Mouse (Mus musculus): ENCODE measurements around the gene Gng8. TPM values are rescaled to one million over a fixed set of nuclear protein-coding genes. Genes with fewer than 3 reads are reported as not detected.

The Gng8 gene
- polyA plus RNA-seq, 1 experiment from 2014 or later = 7.3 TPM

GRCm38 (mm10) chr7:16905491-16906021, 14.0 kb downstream of the Gng8 start:
- ATAC-seq (replicated peaks; ENCODE audit: low FRiP score) (0 out of 2 replicates have a peak, but pooled peaks have one; percentile 23), DNase-seq (ENCODE audit: low spot score) (no peak)
- Histone ChIP-seq H3K4me2 (ENCODE audit: low read depth, low read length, severe bottlenecking) (no peak overlapping the region), H3K27ac (ENCODE audit: low read depth, low read length) (no peak overlapping the region), H3K9me3 (ENCODE audit: control insufficient read depth, low read length) (no peaks in the 10 kb centered on the region), H3K4me3 (ENCODE audit: low read depth, low read length) (no peak overlapping the region), H3K36me3 (ENCODE audit: control insufficient read depth, insufficient read depth, low read length) (no peaks in the 10 kb centered on the region), H3K9ac (ENCODE audit: low read length) (no peak overlapping the region; the same call in 1 of the 2 replicates), H3K4me1 (replicated peaks; ENCODE audit: control insufficient read depth, insufficient read depth, low read length) (peaks cover 6% of the 10 kb centered on the region; the same call in 1 of the 2 replicates), H3K27me3 (ENCODE audit: control insufficient read depth, insufficient read depth, low read length) (no peaks in the 10 kb centered on the region)
- 62% methylated on average over 9 of the region's 9 CpGs for WGBS

- Histone ChIP-seq H3K4me1 (replicated peaks; ENCODE audit: control insufficient read depth, insufficient read depth, low read length) (peaks cover 6% of the 10 kb centered on the region; the same call in 1 of the 2 replicates), H3K4me2 (ENCODE audit: low read depth, low read length, severe bottlenecking) (no peak within 1 kb of the TSS), H3K9me3 (ENCODE audit: control insufficient read depth, low read length) (no peaks in the 10 kb centered on the region), H3K27me3 (ENCODE audit: control insufficient read depth, insufficient read depth, low read length) (no peaks in the 10 kb centered on the region), H3K9ac (ENCODE audit: low read length) (no peak within 1 kb of the TSS; the same call in 1 of the 2 replicates), H3K4me3 (ENCODE audit: low read depth, low read length) (no peak within 1 kb of the TSS), H3K36me3 (ENCODE audit: control insufficient read depth, insufficient read depth, low read length) (no peaks in the 10 kb centered on the region), H3K27ac (ENCODE audit: low read depth, low read length) (no peak within 1 kb of the TSS)
- 11% methylated on average over 6 of the region's 6 CpGs for WGBS
- ATAC-seq (replicated peaks; ENCODE audit: low FRiP score) (no peak), DNase-seq (ENCODE audit: low spot score) (no peak)
Observed at GRCm38 (mm10) chr7:16906281-16906680, 14.7 kb downstream of the Gng8 start, which contains the start of gene Ptgir. Gene Ptgir (plus strand): TSS chr7:16906490.

DNA sequence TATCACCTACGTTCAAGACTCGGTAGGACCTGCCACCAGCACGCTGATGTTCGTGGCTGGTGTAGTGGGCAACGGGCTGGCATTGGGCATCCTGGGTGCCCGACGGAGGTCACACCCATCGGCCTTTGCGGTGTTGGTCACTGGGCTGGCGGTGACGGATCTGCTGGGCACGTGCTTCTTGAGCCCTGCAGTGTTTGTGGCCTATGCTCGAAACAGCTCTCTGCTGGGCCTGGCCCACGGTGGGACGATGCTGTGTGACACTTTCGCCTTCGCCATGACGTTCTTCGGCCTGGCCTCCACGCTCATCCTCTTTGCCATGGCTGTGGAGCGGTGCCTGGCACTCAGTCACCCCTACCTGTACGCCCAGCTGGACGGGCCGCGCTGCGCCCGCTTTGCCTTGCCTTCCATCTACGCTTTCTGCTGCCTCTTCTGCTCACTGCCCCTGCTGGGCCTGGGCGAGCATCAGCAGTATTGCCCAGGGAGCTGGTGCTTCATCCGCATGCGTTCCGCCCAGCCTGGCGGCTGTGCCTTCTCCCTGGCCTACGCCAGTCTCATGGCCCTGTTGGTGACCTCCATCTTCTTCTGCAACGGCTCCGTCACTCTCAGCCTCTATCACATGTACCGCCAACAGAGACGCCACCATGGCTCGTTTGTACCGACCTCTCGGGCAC, 15.4 kb downstream of the Gng8 start:
- 92% methylated on average over 41 of the region's 41 CpGs for WGBS
- Histone ChIP-seq H3K4me3 (ENCODE audit: low read depth, low read length) (no peak overlapping the region), H3K36me3 (ENCODE audit: control insufficient read depth, insufficient read depth, low read length) (no peaks in the 10 kb centered on the region), H3K27me3 (ENCODE audit: control insufficient read depth, insufficient read depth, low read length) (no peaks in the 10 kb centered on the region), H3K9ac (ENCODE audit: low read length) (no peak overlapping the region), H3K27ac (ENCODE audit: low read depth, low read length) (no peak overlapping the region), H3K4me2 (ENCODE audit: low read depth, low read length, severe bottlenecking) (no peak overlapping the region), H3K9me3 (ENCODE audit: control insufficient read depth, low read length) (no peaks in the 10 kb centered on the region), H3K4me1 (replicated peaks; ENCODE audit: control insufficient read depth, insufficient read depth, low read length) (peaks cover 4% of the 10 kb centered on the region; the same call in 1 of the 2 replicates)
- ATAC-seq (replicated peaks; ENCODE audit: low FRiP score) = no peak
- no peak for DNase-seq (ENCODE audit: low spot score)

DNA sequence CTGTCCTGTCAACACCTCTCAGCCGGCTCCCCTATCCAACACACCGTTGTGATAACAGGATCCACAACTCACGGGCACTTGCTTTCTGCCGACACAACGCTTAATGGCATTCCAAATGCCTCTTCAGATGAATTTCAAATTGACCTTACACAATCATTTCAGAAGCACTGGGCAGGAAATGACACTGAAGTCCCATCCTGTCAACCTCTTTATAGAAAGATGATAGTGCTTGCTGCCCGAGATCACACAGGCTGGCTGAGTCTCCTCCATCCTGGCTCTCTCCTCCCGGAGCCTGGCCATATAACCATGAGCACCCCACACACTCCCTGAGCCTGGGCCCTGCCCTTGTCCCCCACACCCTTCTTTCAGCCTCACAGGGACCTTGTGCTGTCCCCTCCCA, 16.3 kb downstream of the Gng8 start:
- peaks cover 4% of the 10 kb centered on the region; the same call in 1 of the 2 replicates for H3K4me1 ChIP-seq (replicated peaks; ENCODE audit: control insufficient read depth, insufficient read depth, low read length)
- H3K27ac ChIP-seq (ENCODE audit: low read depth, low read length) = no peak overlapping the region
- DNase-seq (ENCODE audit: low spot score) = no peak
- WGBS = 81% methylated on average over 7 of the region's 7 CpGs
- no peak overlapping the region for H3K4me2 ChIP-seq (ENCODE audit: low read depth, low read length, severe bottlenecking)
- H3K4me3 ChIP-seq (ENCODE audit: low read depth, low read length) = no peak overlapping the region
- H3K9ac ChIP-seq (ENCODE audit: low read length) = no peak overlapping the region
- H3K27me3 ChIP-seq (ENCODE audit: control insufficient read depth, insufficient read depth, low read length) = no peaks in the 10 kb centered on the region
- no peaks in the 10 kb centered on the region for H3K9me3 ChIP-seq (ENCODE audit: control insufficient read depth, low read length)
- H3K36me3 ChIP-seq (ENCODE audit: control insufficient read depth, insufficient read depth, low read length) = no peaks in the 10 kb centered on the region
- no peak for ATAC-seq (replicated peaks; ENCODE audit: low FRiP score)

DNA sequence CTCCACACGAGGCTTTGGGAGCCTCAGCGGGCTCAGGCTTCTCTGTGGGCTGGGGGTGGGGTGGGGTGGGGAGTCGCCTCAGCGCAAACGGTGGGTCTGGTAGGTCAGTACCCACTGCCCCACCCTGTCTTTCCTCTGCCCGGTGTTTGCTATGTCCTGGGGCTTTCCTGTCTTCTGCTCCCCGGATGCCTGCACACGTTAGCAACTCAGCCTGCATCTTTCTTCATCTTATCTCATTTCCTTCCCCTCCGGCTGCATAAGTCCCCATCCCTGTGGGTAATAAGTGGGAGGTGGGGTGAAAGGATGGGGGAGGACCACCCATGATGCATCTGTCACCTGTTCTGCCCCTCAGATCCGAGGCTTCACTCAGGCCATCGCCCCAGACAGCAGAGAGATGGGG, 16.8 kb downstream of the Gng8 start:
- H3K4me2 ChIP-seq (ENCODE audit: low read depth, low read length, severe bottlenecking) = no peak overlapping the region
- no peak overlapping the region for H3K27ac ChIP-seq (ENCODE audit: low read depth, low read length)
- no peaks in the 10 kb centered on the region for H3K36me3 ChIP-seq (ENCODE audit: control insufficient read depth, insufficient read depth, low read length)
- H3K9ac ChIP-seq (ENCODE audit: low read length) = no peak overlapping the region
- DNase-seq (ENCODE audit: low spot score) = no peak
- no peak overlapping the region for H3K4me3 ChIP-seq (ENCODE audit: low read depth, low read length)
- no peaks in the 10 kb centered on the region for H3K27me3 ChIP-seq (ENCODE audit: control insufficient read depth, insufficient read depth, low read length)
- ATAC-seq (replicated peaks; ENCODE audit: low FRiP score) = no peak
- H3K4me1 ChIP-seq (replicated peaks; ENCODE audit: control insufficient read depth, insufficient read depth, low read length) = peaks cover 4% of the 10 kb centered on the region; the same call in 1 of the 2 replicates
- no peaks in the 10 kb centered on the region for H3K9me3 ChIP-seq (ENCODE audit: control insufficient read depth, low read length)
- 53% methylated on average over 11 of the region's 11 CpGs for WGBS

- no peaks in the 10 kb centered on the region for H3K9me3 ChIP-seq (ENCODE audit: control insufficient read depth, low read length)
- H3K27ac ChIP-seq (ENCODE audit: low read depth, low read length) = no peak overlapping the region
- WGBS = 70% methylated on average over 11 of the region's 11 CpGs
Observed at GRCm38 (mm10) chr7:16908859-16909258, 17.3 kb downstream of the Gng8 start.

GRCm38 (mm10) chr7:16909909-16910308, 18.3 kb downstream of the Gng8 start:
- Histone ChIP-seq H3K9ac (ENCODE audit: low read length) (no peak overlapping the region), H3K36me3 (ENCODE audit: control insufficient read depth, insufficient read depth, low read length) (peaks cover 1% of the 10 kb centered on the region; the same call in 1 of the 2 replicates), H3K27me3 (ENCODE audit: control insufficient read depth, insufficient read depth, low read length) (no peaks in the 10 kb centered on the region), H3K27ac (ENCODE audit: low read depth, low read length) (no peak overlapping the region), H3K4me3 (ENCODE audit: low read depth, low read length) (no peak overlapping the region), H3K9me3 (ENCODE audit: control insufficient read depth, low read length) (no peaks in the 10 kb centered on the region), H3K4me1 (replicated peaks; ENCODE audit: control insufficient read depth, insufficient read depth, low read length) (peaks cover 4% of the 10 kb centered on the region; the same call in 1 of the 2 replicates), H3K4me2 (ENCODE audit: low read depth, low read length, severe bottlenecking) (no peak overlapping the region)
- ATAC-seq (replicated peaks; ENCODE audit: low FRiP score) = no peak
- DNase-seq (ENCODE audit: low spot score) = no peak
- WGBS = 60% methylated on average over 10 of the region's 10 CpGs

More at GRCm38 (mm10) chr7:16908859-16909258, 17.3 kb downstream of the Gng8 start:
- Histone ChIP-seq H3K4me3 (ENCODE audit: low read depth, low read length) (no peak overlapping the region), H3K4me1 (replicated peaks; ENCODE audit: control insufficient read depth, insufficient read depth, low read length) (peaks cover 4% of the 10 kb centered on the region; the same call in 1 of the 2 replicates), H3K27me3 (ENCODE audit: control insufficient read depth, insufficient read depth, low read length) (no peaks in the 10 kb centered on the region), H3K36me3 (ENCODE audit: control insufficient read depth, insufficient read depth, low read length) (no peaks in the 10 kb centered on the region), H3K4me2 (ENCODE audit: low read depth, low read length, severe bottlenecking) (no peak overlapping the region), H3K9ac (ENCODE audit: low read length) (no peak overlapping the region)
- ATAC-seq (replicated peaks; ENCODE audit: low FRiP score) = no peak
- no peak for DNase-seq (ENCODE audit: low spot score)

DNA sequence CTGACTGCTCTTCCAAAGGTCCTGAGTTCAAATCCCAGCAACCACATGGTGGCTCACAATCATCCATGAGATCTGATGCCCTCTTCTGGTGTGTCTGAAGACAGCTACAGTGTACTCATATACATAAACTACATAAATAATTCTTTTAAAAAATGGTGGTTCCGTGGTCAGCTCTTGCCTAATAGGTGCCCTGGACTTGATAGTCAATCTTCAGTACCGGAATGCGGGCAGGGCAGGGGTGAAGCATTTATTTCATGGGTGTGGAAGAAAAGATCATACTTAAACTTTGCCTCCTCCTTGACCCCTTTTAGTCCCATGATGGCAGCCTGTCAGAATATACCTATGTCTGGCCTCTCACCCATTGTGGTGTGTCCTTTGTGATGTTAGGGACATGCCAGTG, 20.3 kb downstream of the Gng8 start:
- WGBS = 90% methylated on average over 3 of the region's 3 CpGs
- Histone ChIP-seq H3K36me3 (ENCODE audit: control insufficient read depth, insufficient read depth, low read length) (peaks cover 7% of the 10 kb centered on the region; the same call in 1 of the 2 replicates), H3K4me1 (replicated peaks; ENCODE audit: control insufficient read depth, insufficient read depth, low read length) (no peaks in the 10 kb centered on the region), H3K4me2 (ENCODE audit: low read depth, low read length, severe bottlenecking) (no peak overlapping the region), H3K9ac (ENCODE audit: low read length) (no peak overlapping the region), H3K27me3 (ENCODE audit: control insufficient read depth, insufficient read depth, low read length) (no peaks in the 10 kb centered on the region), H3K27ac (ENCODE audit: low read depth, low read length) (no peak overlapping the region), H3K4me3 (ENCODE audit: low read depth, low read length) (no peak overlapping the region), H3K9me3 (ENCODE audit: control insufficient read depth, low read length) (no peaks in the 10 kb centered on the region)
- no peak for ATAC-seq (replicated peaks; ENCODE audit: low FRiP score)
- DNase-seq (ENCODE audit: low spot score) = no peak

Measured in forebrain, embryonic 11.5 days (tissue).